Mouse (Mus musculus): ENCODE data around the gene Rcl1.

DNA sequence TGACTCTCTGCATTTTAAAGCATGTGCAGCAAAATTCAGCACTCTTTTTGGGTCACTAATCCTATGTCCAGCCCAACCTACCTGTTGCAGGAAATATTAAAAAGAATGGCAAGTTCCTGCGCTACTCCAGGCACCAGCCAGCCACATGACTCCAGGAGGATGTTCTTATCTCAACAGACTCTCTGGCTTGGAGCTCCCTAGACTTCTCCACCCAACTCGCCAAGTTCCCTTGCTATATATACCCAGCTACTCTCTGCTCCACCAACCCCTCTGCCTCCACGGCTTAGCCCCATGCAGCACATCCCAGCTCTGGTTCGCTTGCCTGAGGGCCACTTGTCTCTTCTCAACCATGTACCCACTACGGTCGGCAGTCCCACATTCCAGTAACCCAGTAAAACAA is 12.5 kb upstream of the Rcl1 start:
- no peak for TF ChIP-seq CTCF (IDR thresholded peaks at IDR 0.05; ENCODE audit: low read depth)
- no peak for TF ChIP-seq EP300 (IDR thresholded peaks at IDR 0.05; ENCODE audit: low read depth)
